Mouse (Mus musculus): Measurements from ENCODE around the gene Tcp11l2. TPM values are rescaled to one million over a fixed set of nuclear protein-coding genes. Genes with fewer than 3 reads are reported as not detected.

The Tcp11l2 gene
- total and polyA plus RNA-seq, 2 experiments from 2014 or later = 52.4 to 57.3 TPM

- H3K9ac ChIP-seq (replicated peaks; ENCODE audit: low read depth, low read length) = peak overlapping the region; percentile 41
- no peaks in the 10 kb centered on the region for H3K36me3 ChIP-seq (replicated peaks; ENCODE audit: control insufficient read depth, insufficient read depth, low read length)
- no peaks in the 10 kb centered on the region for H3K27me3 ChIP-seq (ENCODE audit: control insufficient read depth, insufficient read depth, low read length)
- no peaks in the 10 kb centered on the region for H3K9me3 ChIP-seq (replicated peaks; ENCODE audit: control insufficient read depth, low read length)
- DNase-seq (ENCODE audit: low spot score) (peak; percentile 85), ATAC-seq (ENCODE audit: insufficient read depth, low read depth) (peak; percentile 80)
- peak overlapping the region; percentile 96 for H3K27ac ChIP-seq (ENCODE audit: low read depth)
- peak overlapping the region; percentile 82 for H3K4me2 ChIP-seq (ENCODE audit: low read depth, low read length)
- peak overlapping the region; percentile 87 for H3K4me3 ChIP-seq (ENCODE audit: low read depth, low read length)
- TF ChIP-seq EP300 (IDR thresholded peaks at IDR 0.05; ENCODE audit: low read depth) (no peak), CTCF (IDR thresholded peaks at IDR 0.05; ENCODE audit: low read depth) (no peak)
- under 1% methylated on average over 14 of the region's 14 CpGs for WGBS
- H3K4me1 ChIP-seq (ENCODE audit: control insufficient read depth, insufficient read depth) = peaks cover 29% of the 10 kb centered on the region
These were observed 414 bp upstream of the Tcp11l2 start for GRCm38 (mm10) chr10:84576029-84576394.

DNA sequence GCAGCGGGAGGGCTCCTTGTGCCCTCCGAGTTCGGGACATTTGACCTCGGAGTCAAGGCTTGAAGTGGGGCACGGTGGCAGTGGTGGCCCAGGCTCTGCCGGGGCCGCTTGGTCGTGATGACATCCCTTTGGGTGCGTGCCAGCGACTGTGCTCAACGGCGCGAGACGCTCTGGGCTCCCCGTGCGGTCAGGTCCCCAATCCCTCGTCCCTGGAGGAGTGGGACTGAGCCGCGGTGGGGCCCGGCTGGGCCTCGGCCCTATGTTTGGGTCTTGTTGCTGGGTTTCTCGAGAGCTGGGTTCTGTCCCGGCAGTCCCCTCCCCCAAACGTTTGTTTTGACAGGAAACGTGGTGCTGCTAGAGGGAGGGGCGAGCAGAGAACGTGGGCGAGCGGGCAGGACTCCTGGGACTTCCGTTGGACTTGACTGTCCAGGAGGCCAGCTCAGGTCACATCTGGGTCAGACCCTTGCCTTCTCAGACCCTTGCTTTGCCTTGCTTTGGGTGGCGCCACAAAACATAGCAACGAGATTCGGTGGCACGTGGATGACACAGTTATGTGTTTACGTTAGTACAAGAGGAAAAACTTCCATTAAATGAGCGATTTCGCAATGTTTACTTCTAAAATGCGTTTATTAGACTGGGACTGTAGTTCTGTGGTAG, 773 bp downstream of the Tcp11l2 start:
- no peak for TF ChIP-seq CTCF (IDR thresholded peaks at IDR 0.05; ENCODE audit: low read depth)
- H3K4me2 ChIP-seq (ENCODE audit: low read depth, low read length) = peak overlapping the region; percentile 82
- H3K9me3 ChIP-seq (replicated peaks; ENCODE audit: control insufficient read depth, low read length) = no peaks in the 10 kb centered on the region
- H3K9ac ChIP-seq (replicated peaks; ENCODE audit: low read depth, low read length) = peak overlapping the region; percentile 72
- peak; percentile 76 for DNase-seq (ENCODE audit: low spot score)
- no peaks in the 10 kb centered on the region for H3K27me3 ChIP-seq (ENCODE audit: control insufficient read depth, insufficient read depth, low read length)
- H3K36me3 ChIP-seq (replicated peaks; ENCODE audit: control insufficient read depth, insufficient read depth, low read length) = no peaks in the 10 kb centered on the region
- peak; percentile 57 for ATAC-seq (ENCODE audit: insufficient read depth, low read depth)
- 2% methylated on average over 38 of the region's 38 CpGs for WGBS
- peaks cover 33% of the 10 kb centered on the region for H3K4me1 ChIP-seq (ENCODE audit: control insufficient read depth, insufficient read depth)
- H3K4me3 ChIP-seq (ENCODE audit: low read depth, low read length) = peak overlapping the region; percentile 87
- H3K27ac ChIP-seq (ENCODE audit: low read depth) = peak overlapping the region; percentile 96

- H3K9me3 ChIP-seq (replicated peaks; ENCODE audit: control insufficient read depth, low read length) = no peaks in the 10 kb centered on the region
- 43% methylated on average over 10 of the region's 10 CpGs for WGBS
- H3K27ac ChIP-seq (ENCODE audit: low read depth) = no peak overlapping the region
- TF ChIP-seq CTCF (IDR thresholded peaks at IDR 0.05; ENCODE audit: low read depth) (no peak), EP300 (IDR thresholded peaks at IDR 0.05; ENCODE audit: low read depth) (no peak)
- no peak for DNase-seq (ENCODE audit: low spot score)
- no peaks in the 10 kb centered on the region for H3K36me3 ChIP-seq (replicated peaks; ENCODE audit: control insufficient read depth, insufficient read depth, low read length)
- 0 out of 2 replicates have a peak overlapping the region, but pooled peaks have one; percentile 72 for H3K9ac ChIP-seq (replicated peaks; ENCODE audit: low read depth, low read length)
- no peak overlapping the region for H3K4me3 ChIP-seq (ENCODE audit: low read depth, low read length)
- peak overlapping the region; percentile 82; the same call in 1 of the 2 replicates for H3K4me2 ChIP-seq (ENCODE audit: low read depth, low read length)
- H3K27me3 ChIP-seq (ENCODE audit: control insufficient read depth, insufficient read depth, low read length) = no peaks in the 10 kb centered on the region
- H3K4me1 ChIP-seq (ENCODE audit: control insufficient read depth, insufficient read depth) = peaks cover 33% of the 10 kb centered on the region
- no peak for ATAC-seq (ENCODE audit: insufficient read depth, low read depth)
These were observed 2.3 kb downstream of the Tcp11l2 start for GRCm38 (mm10) chr10:84578738-84579137.

DNA sequence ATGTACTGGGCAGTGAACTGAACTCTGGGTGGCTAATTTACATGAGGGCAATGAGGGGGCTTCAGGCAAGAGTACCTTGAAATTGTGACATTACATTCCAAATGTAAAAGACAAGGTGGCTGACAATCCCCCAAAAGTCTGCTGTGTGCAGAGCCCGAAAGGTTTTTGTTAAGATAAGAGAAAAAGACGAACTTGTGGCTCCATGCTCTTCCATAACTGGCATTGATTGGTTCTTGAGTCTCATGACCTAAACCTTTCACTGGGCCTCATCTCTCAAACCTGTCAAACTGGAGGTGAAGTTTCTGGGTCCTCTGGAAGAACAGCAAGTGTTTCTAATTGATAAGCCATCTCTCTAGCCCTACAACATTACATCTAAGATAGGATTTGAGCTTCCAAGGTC, 3.1 kb downstream of the Tcp11l2 start:
- Histone ChIP-seq H3K9ac (replicated peaks; ENCODE audit: low read depth, low read length) (no peak overlapping the region), H3K27me3 (ENCODE audit: control insufficient read depth, insufficient read depth, low read length) (no peaks in the 10 kb centered on the region), H3K4me1 (ENCODE audit: control insufficient read depth, insufficient read depth) (peaks cover 36% of the 10 kb centered on the region), H3K4me3 (ENCODE audit: low read depth, low read length) (no peak overlapping the region), H3K36me3 (replicated peaks; ENCODE audit: control insufficient read depth, insufficient read depth, low read length) (no peaks in the 10 kb centered on the region), H3K27ac (ENCODE audit: low read depth) (no peak overlapping the region), H3K4me2 (ENCODE audit: low read depth, low read length) (no peak overlapping the region), H3K9me3 (replicated peaks; ENCODE audit: control insufficient read depth, low read length) (no peaks in the 10 kb centered on the region)
- DNase-seq (ENCODE audit: low spot score) (no peak), ATAC-seq (ENCODE audit: insufficient read depth, low read depth) (no peak)
- no peak for TF ChIP-seq CTCF (IDR thresholded peaks at IDR 0.05; ENCODE audit: low read depth)
- no peak for TF ChIP-seq EP300 (IDR thresholded peaks at IDR 0.05; ENCODE audit: low read depth)
- 71% methylated on average over 2 of the region's 2 CpGs for WGBS

- peak overlapping the region; percentile 51 for H3K27ac ChIP-seq (ENCODE audit: low read depth)
- H3K36me3 ChIP-seq (replicated peaks; ENCODE audit: control insufficient read depth, insufficient read depth, low read length) = 0 out of 2 replicates have a peak, but pooled peaks cover 4% of the 10 kb centered on the region
- no peaks in the 10 kb centered on the region for H3K9me3 ChIP-seq (replicated peaks; ENCODE audit: control insufficient read depth, low read length)
- H3K4me2 ChIP-seq (ENCODE audit: low read depth, low read length) = no peak overlapping the region
- no peaks in the 10 kb centered on the region for H3K27me3 ChIP-seq (ENCODE audit: control insufficient read depth, insufficient read depth, low read length)
- no peak overlapping the region for H3K4me3 ChIP-seq (ENCODE audit: low read depth, low read length)
- peaks cover 47% of the 10 kb centered on the region for H3K4me1 ChIP-seq (ENCODE audit: control insufficient read depth, insufficient read depth)
- no peak overlapping the region for H3K9ac ChIP-seq (replicated peaks; ENCODE audit: low read depth, low read length)
- TF ChIP-seq EP300 (IDR thresholded peaks at IDR 0.05; ENCODE audit: low read depth) (peak; percentile 61; the same call in 1 of the 2 replicates), CTCF (IDR thresholded peaks at IDR 0.05; ENCODE audit: low read depth) (no peak)
- no peak for ATAC-seq (ENCODE audit: insufficient read depth, low read depth)
- 22% methylated on average over 8 of the region's 8 CpGs for WGBS
- peak; percentile 53 for DNase-seq (ENCODE audit: low spot score)
These were observed 4.8 kb downstream of the Tcp11l2 start for GRCm38 (mm10) chr10:84581191-84581590.

DNA sequence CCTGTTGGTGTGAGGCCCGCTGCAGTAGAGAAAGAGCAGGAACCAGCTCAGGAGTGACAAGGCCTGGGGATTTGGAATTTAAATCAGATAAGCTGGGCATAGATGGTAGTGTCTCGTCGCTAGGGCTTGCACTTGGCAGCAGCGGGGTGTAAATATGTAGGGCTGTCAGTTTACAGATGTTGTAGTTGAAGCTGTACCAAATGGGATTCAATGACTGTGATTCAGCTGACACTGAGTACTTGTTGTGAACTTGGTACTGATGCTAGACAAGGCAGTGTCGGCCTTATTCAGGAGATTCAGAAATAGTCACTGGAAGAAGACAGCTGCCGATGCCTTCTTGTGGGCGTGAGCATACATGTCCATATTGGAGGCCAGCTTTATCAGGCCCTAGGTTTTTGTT, 5.8 kb downstream of the Tcp11l2 start:
- Histone ChIP-seq H3K4me3 (ENCODE audit: low read depth, low read length) (no peak overlapping the region), H3K4me2 (ENCODE audit: low read depth, low read length) (no peak overlapping the region), H3K9ac (replicated peaks; ENCODE audit: low read depth, low read length) (no peak overlapping the region), H3K36me3 (replicated peaks; ENCODE audit: control insufficient read depth, insufficient read depth, low read length) (0 out of 2 replicates have a peak, but pooled peaks cover 6% of the 10 kb centered on the region), H3K9me3 (replicated peaks; ENCODE audit: control insufficient read depth, low read length) (no peaks in the 10 kb centered on the region), H3K27me3 (ENCODE audit: control insufficient read depth, insufficient read depth, low read length) (no peaks in the 10 kb centered on the region), H3K4me1 (ENCODE audit: control insufficient read depth, insufficient read depth) (peaks cover 47% of the 10 kb centered on the region), H3K27ac (ENCODE audit: low read depth) (peak overlapping the region; percentile 51)
- DNase-seq (ENCODE audit: low spot score) (peak; percentile 36), ATAC-seq (ENCODE audit: insufficient read depth, low read depth) (peak; percentile 22)
- WGBS = 41% methylated on average over 7 of the region's 7 CpGs
- no peak for TF ChIP-seq EP300 (IDR thresholded peaks at IDR 0.05; ENCODE audit: low read depth)

All from heart, postnatal 0 days (tissue).